Comparison of ENCODE assay signal across 11 mouse cellular contexts in genomic region chr10:59812939-59813338, GRCm38 (mm10).
A peak's percentile ranks its signal among the peaks of the same experiment; 100 is the strongest.
DNase-seq lines count a peak whose midpoint lies in the region; ATAC-seq and TF ChIP-seq lines count a peak whose summit lies in the region.
"Had no signal": no experiment of that assay in that cellular context is flagged by ENCODE, and none has a peak within 500 bp of the region (broad histone marks: within the 10 kb centered on the region; RNA-seq: fewer than 3 reads in every experiment).

No protein-coding gene starts in this region.

- no peaks in the 10 kb centered on the region for H3K27me3 ChIP-seq in heart, embryonic 16.5 days (ENCODE audit: control insufficient read depth, insufficient read depth, low read length)
- no peaks in the 10 kb centered on the region for H3K27me3 ChIP-seq in embryonic facial prominence, embryonic 13.5 days
- H3K27me3 ChIP-seq: liver, embryonic 15.5 days had no signal

- H3K4me3 ChIP-seq in heart, embryonic 16.5 days (ENCODE audit: low read length): no peak overlapping the region; the same call in 1 of the 2 replicates
- H3K4me3 ChIP-seq in ES-E14 (ENCODE audit: insufficient read depth in 1 of 2, low read depth in 1 of 2, low read length in 2 of 2, poor library complexity in 1 of 2, severe bottlenecking in 1 of 2): peak overlapping the region; percentile 13 to 19; a peak in 2 of 4 replicates
- no peak overlapping the region for H3K4me3 ChIP-seq in embryonic facial prominence, embryonic 13.5 days
- H3K4me3 ChIP-seq: liver, embryonic 15.5 days had no signal

- H3K36me3 ChIP-seq in heart, embryonic 16.5 days (ENCODE audit: control insufficient read depth, insufficient read depth): no peaks in the 10 kb centered on the region
- H3K36me3 ChIP-seq in ES-E14 (ENCODE audit: control insufficient read depth, insufficient read depth, low read length, poor library complexity, severe bottlenecking): no peaks in the 10 kb centered on the region; the same call in 1 of the 2 replicates
- peaks cover 8% of the 10 kb centered on the region; the same call in 1 of the 2 replicates for H3K36me3 ChIP-seq in embryonic facial prominence, embryonic 13.5 days
- H3K36me3 ChIP-seq: liver, embryonic 15.5 days had no signal

- H3K4me2 ChIP-seq in heart, embryonic 16.5 days (ENCODE audit: low read depth, low read length): peak overlapping the region; percentile 36
- peak overlapping the region; percentile 26; the same call in 1 of the 2 replicates for H3K4me2 ChIP-seq in embryonic facial prominence, embryonic 13.5 days
- H3K4me2 ChIP-seq: liver, embryonic 15.5 days had no signal

- no peak for DNase-seq in heart, adult 8-10 months (ENCODE audit: low spot score)
- DNase-seq in ES-E14 (ENCODE audit: low read depth, low spot score): no peak
- DNase-seq in adrenal gland, adult 8-10 months: no peak
- DNase-seq in left cerebral cortex, postnatal 4 days: no peak
- DNase-seq in left cerebral cortex, adult 9 months (ENCODE audit: low spot score in 2 of 2): no peak
- DNase-seq: cerebellum, postnatal 10 days had no signal

- no peak overlapping the region for H3K27ac ChIP-seq in heart, embryonic 16.5 days (ENCODE audit: low read length)
- H3K27ac ChIP-seq in ES-E14 (ENCODE audit: insufficient read depth, low read depth, low read length, poor library complexity, severe bottlenecking): no peak overlapping the region
- H3K27ac ChIP-seq in embryonic facial prominence, embryonic 13.5 days: no peak overlapping the region
- H3K27ac ChIP-seq: liver, embryonic 15.5 days had no signal

- in situ Hi-C loops in ES-E14 (cut with MboI; ENCODE audit: low sequenced_read_pairs in 2 of 2, unreplicated experiment in 2 of 2): no loop called here

- H3K9me3 ChIP-seq in heart, embryonic 16.5 days (replicated peaks; ENCODE audit: control insufficient read depth, low read length): no peaks in the 10 kb centered on the region
- H3K9me3 ChIP-seq in ES-E14 (ENCODE audit: control insufficient read depth, insufficient read depth, low read depth, low read length): no peaks in the 10 kb centered on the region
- no peaks in the 10 kb centered on the region for H3K9me3 ChIP-seq in embryonic facial prominence, embryonic 13.5 days
- H3K9me3 ChIP-seq: G1E; liver, embryonic 15.5 days had no signal

- intact Hi-C loops in left cerebral cortex, postnatal 4 days (cut with DNase I): loop anchor here (10.0 kb wide), 1 partner anchor 198 kb away; the partner anchor contains the start of genes Gm10322 and Mcu

- ATAC-seq in heart, embryonic 16.5 days (replicated peaks; ENCODE audit: extremely low read depth, insufficient read depth, low FRiP score): peak; percentile 53; the same call in 1 of the 2 replicates
- no peak for ATAC-seq in embryonic facial prominence, embryonic 13.5 days (ENCODE audit: insufficient number of reproducible peaks, insufficient read depth, low FRiP score, low TSS enrichment, low read depth)
- ATAC-seq in megakaryocyte progenitor cell, adult 5-6 weeks (replicated peaks; ENCODE audit: poor library complexity): peak; percentile 54

- 18% methylated on average over 13 of the region's 13 CpGs for WGBS in heart, embryonic 16.5 days
- 19% methylated on average over 13 of the region's 13 CpGs for WGBS in embryonic facial prominence, embryonic 13.5 days

- peaks cover 6% of the 10 kb centered on the region; the same call in 1 of the 2 replicates for H3K4me1 ChIP-seq in heart, embryonic 16.5 days (ENCODE audit: control insufficient read depth, insufficient read depth, low read length)
- peaks cover 0 to 1% of the 10 kb centered on the region in 2 experiments; a peak in 1 of 4 replicates for H3K4me1 ChIP-seq in ES-E14 (ENCODE audit: control insufficient read depth in 2 of 2, insufficient read depth in 2 of 2, low read length in 2 of 2, poor library complexity in 1 of 2)
- H3K4me1 ChIP-seq in embryonic facial prominence, embryonic 13.5 days: peaks cover 26% of the 10 kb centered on the region

- H3K9ac ChIP-seq in heart, embryonic 16.5 days (ENCODE audit: low read length): no peak overlapping the region
- H3K9ac ChIP-seq in ES-E14 (ENCODE audit: insufficient read depth, low read depth, low read length, poor library complexity, severe bottlenecking): peak overlapping the region; percentile 16; the same call in 1 of the 2 replicates
- H3K9ac ChIP-seq in embryonic facial prominence, embryonic 13.5 days: no peak overlapping the region
- H3K9ac ChIP-seq: liver, embryonic 15.5 days had no signal

TF ChIP-seq in ES-E14, 5 proteins besides CTCF, POLR2A, EP300 and RAD21:
- TF ChIP-seq CHD2 (IDR thresholded peaks at IDR 0.05; ENCODE audit: low read depth, low read length) (no peak), MAFK (IDR thresholded peaks at IDR 0.05; ENCODE audit: insufficient read depth, low read depth, low read length) (no peak), ZNF384 (IDR thresholded peaks at IDR 0.05; ENCODE audit: low read depth, low read length) (no peak), ZC3H11A (IDR thresholded peaks at IDR 0.05; ENCODE audit: borderline replicate concordance, low read depth, low read length) (no peak), HCFC1 (IDR thresholded peaks at IDR 0.05; ENCODE audit: borderline replicate concordance, insufficient read depth, low read length) (no peak)

Comparison
In these comparisons a context has a peak if more than half of its experiments do, and no peak if none do; other contexts are left out.
1. H3K4me3 ChIP-seq: peak in ES-E14 (2 of 2); none in heart, embryonic 16.5 days (single experiment) and embryonic facial prominence, embryonic 13.5 days (single experiment).